Mouse (Mus musculus): ENCODE results near the gene Cpeb4.
A peak's percentile ranks its signal among the peaks of the same experiment; 100 is the strongest.

The Cpeb4 gene

DNA sequence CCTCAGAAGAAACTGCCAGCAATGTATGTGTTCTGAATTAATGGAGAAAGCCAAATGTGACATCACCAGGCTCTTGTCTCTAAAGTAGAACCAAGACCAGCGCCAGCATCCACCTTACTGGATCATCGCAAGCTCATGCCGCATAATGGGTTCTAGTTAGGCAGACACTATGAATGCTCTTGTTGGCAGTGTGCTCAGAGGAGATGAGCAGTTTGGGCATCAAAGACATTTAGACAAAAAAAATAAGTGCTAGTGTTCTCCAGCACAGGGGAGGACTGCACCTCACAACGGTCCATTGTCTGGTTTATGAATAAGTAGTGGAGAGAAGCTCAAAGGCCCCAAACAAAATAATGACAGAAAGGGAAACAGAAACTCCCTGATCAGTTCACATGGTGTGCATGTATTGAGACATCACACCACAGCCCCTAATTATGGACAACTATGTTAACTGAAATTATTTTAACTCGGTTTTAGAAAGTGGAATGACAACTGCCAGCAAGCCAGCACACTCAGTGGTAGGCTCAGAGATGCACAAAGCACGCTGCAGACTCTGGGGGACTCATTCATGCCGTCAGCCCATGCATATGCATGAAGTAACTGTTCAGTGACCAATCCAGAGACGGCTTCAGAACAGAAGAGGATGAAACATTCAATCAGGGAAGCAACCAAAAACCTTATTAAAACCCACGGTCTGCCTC is 25.1 kb upstream of the Cpeb4 start:
- DNase-seq (ENCODE audit: low read depth, low spot score): peak; percentile 66

DNA sequence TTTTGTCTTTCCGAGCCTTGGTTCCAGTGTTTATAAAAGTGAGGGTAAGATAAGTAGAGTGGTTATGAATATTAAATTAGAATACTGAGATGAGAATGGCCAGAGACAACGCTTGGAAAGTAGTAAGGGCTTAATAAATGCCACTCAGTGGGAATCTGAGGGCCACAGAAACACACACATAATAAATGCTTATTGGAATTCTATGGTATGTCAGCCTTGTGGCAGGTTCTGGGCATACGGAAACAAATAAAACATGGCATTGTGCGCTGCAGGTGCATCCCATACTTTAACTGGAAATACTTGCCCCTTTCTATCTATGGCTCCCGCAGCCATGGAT is 24.6 kb upstream of the Cpeb4 start:
- no peak for DNase-seq (ENCODE audit: low read depth, low spot score)

DNA sequence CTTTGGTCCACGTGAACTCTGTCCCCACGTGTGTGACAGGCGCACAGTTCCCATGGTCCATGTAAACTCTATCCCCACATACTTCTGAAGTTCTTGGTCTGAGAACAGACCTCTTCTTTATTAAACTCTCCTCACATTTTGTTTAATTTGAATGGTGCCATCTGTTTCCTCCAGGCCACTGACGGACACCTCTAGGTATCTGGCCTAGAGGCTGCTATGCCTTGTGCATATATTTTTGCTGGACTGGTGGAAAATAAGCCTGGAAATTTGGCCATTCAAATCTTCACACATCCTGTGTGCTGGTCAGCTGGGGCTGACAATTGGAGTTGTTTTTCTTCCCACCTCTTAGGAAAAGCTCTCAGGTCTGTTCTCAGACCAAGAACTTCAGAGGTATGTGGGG is 23.3 kb upstream of the Cpeb4 start:
- DNase-seq (ENCODE audit: low read depth, low spot score): no peak

DNA sequence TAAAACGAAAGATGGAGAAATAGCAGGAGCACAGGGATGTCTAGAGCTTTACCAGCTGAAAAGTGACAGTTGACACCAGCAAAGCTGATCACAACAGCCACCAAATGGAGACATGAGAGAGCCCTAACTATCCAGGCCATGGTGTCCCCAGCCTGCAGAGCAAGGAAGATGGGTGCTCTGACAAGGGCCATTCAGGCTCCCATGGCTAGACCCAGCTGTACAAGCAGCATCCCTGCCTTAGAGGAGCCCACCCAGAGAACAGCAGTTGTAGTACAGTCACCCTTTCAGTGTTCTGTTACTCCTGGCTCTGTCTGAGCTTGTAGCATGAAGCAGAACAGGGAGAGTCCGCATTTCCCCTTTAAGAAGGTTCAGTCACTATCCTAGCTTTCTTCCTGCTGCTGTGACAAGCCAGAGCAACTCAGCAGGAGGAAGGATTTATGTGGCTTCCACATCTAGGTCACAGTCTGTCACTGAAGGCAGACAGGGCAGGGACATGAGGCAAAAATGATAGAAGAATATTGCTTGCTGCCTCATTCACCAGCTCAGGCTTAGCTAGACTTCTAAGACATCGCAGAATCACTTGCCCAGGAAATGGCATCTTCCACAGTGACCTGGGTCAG is 21.7 kb upstream of the Cpeb4 start:
- DNase-seq (ENCODE audit: low read depth, low spot score): no peak

DNA sequence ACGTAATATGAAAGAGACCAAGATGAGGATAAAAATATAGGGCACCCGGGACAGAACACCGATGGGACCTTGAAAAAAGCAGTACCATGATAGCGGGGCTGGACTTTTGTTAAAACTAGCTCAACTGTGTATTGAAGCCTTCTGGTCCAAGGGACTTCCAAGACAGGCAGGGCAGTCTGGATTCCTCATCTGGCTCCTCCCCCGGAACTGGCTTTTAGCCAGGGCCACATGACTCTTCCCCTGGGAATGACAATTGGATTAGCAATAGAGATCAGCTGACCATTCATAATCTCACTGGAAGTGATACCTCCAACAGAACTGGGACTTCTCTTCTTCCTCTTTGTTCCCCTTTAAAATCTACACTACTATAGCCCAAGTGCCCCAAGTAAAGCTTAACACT is 21.0 kb upstream of the Cpeb4 start:
- DNase-seq (ENCODE audit: low read depth, low spot score): no peak

DNA sequence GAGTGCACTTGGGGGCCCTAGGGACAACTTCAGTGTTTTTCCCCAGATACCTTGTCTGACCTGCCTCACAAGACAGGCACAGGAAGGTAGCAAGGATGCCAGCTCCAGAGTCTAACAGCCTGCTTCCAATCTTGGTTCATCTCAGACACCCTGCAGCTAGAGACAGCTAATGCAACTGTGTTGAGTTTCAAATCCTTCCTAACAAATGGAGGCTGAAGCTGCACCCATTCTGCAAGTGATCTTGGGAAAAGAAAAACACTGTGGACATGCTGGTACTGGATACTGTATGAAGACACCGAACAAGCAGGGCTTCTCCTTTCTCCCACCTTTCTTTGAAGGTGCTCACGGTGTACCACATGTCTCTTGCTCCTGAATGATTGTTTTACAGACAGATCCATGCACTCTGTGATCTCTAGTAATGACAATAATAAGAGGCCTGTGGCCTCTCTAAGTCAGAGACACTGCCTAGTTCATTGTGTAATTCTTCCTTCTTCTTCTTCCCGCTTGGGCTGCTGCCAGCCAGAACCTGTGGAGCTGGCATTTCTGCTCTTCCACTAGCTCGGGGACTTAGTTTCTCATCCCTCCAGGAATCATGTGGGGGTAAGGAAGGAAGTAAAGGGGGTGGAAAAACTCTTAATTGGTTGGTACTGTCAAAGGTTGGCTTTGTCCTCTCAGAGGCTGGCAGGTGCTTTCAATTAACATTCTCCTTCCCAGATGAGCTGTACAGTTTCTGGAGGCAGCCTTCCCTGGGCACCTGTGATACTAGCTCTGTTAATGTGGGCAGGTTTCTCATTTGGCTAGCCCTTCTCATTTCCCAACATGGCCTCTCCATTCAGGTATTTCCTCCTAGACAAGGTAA is 20.1 kb upstream of the Cpeb4 start:
- no peak for DNase-seq (ENCODE audit: low read depth, low spot score)

DNA sequence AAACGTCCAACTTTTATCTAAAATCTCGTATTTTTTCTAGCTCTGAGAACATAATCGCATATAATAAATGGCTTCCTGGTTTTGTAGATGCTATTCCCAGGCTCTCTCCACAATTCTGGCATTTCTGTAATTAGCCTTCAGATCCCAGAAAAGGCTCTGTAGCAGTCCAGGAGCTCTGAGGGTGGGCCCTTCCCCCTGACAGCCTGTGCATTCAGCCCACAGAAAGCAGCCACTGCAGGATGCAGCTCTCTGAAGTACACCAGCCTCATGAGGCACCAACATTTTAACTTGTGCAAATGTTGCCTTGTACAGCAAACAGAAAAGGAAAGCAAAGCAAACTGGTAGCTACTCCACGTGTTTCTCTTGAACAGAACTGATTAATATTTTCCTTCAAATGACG is 17.1 kb upstream of the Cpeb4 start:
- DNase-seq (ENCODE audit: low read depth, low spot score): peak; percentile 72

DNA sequence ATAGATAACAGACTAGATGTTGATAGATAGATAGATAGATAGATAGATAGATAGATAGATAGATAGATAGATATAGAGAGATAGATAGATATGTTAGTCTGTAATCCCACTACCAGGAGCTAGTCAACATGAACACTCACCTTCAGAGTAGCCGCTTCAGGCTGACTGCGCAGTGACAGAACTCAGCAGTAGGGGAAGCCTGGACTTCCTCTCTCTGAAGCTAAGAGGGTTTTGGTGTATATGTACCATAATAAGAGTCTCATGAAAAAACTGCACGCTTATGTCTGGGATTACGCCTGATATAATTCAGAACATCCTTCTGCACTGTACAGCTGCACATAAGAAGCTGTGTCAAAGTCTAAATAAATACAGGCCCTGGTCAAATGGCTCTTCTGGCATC is 14.5 kb upstream of the Cpeb4 start:
- no peak for DNase-seq (ENCODE audit: low read depth, low spot score)

DNA sequence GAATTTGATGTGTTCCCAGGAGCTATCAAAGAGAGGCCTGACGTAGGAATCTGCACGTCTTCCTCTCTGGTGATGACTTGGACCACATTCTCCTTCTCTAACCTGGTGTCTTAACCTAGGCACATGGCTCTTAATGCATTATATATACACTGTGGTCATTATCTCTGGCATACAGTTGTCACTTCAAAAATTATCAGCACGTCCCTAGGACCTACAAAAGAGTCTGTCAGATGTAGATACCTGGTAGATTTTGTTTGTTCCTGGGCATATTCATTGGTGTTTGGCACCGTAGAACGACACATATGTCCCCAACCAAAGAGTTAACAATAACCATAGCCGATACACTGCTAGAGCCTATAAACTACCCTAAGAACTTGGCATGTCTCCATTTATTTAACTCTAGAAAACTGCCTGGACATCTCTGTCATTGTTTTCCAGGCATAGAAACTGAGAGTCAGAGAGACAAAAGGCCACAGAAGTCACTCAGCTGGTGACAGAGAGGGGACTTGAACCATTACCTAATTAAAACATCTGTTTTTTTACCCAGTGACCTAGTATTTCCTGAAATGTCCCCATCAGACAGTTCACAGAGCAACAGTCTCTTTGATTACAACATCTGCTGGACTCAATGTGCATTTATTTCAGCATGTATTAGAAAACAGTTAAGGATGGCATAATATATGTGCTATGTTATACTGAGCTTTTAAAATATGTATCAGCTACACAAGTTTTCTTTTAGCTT is 10.7 kb upstream of the Cpeb4 start:
- no peak for DNase-seq (ENCODE audit: low read depth, low spot score)

DNA sequence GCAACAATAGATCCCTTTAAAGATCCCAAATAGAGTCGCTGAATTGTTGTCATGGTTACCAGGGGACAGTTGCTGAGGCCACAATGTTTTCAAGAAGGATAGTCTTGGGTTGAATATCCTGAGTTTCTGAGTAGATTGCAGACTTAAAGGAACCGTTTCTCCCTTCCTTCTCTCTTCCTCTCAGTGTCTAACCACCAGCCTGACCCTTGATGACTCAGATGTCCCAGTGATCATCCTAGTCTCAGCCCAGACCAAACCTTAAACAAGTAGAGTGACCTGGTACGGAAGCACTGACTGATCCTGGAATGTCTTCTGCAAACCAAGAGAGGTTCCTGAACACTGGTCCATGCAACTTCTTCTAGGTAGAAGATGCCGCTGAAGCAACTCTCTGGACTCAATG is 4.0 kb upstream of the Cpeb4 start:
- no peak for DNase-seq (ENCODE audit: low read depth, low spot score)

DNA sequence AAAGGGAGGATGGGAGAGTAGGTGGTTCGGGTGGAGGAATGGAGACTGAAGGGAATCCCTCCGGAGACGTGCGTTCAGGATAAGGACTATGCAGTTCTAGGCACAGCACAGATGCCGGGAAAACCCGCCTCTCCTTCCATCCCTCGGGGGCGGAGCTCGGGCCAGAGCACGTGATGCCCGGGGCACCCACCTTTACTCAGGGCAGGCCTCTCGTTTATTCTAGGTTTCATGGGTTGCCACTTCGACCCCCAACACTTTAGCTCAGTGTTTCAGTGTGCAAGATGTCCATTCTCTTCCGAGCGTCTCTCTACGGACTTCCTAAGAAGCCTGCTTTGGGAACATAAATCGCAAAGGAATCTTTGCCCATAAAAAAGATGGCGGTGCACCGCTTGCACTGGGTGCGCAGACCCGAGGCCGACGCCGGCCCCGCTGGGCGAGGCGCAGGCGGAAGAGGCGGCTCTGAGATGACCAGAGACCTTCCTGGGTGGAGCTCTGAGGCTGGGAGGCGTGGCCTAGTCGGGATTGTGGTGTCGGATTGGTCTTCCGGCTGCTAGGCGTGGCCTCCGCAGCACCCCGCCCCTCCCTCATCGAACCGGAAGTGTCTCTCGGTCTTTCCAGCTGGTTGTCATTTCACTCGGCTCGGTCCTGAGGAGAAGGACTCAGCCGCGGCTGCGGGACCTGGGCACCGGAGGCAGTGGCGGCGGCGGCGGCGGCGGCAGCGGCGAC is 1.6 kb upstream of the Cpeb4 start:
- DNase-seq (ENCODE audit: low read depth, low spot score): peak; percentile 99

DNA sequence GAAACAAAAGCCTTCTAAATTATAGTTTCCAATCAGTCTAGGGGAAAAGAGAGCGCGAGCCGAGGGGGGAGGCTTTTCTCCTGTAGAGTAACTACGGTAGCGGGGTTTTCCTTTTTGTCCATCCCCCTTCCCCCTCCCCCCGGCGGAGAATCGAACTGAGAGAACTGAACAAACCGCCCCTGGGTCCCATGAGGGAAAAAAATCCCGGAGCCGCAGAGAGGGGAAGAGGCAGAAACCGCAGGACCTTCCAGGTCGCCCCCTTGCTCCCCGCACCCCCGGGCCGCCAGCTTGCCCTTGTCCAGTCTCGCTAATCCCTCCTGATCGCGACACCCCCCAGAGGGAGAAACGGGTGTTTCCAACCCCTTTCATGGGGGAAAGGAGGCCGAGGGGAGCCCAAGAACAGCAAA is 873 bp upstream of the Cpeb4 start:
- DNase-seq (ENCODE audit: low read depth, low spot score): no peak

DNA sequence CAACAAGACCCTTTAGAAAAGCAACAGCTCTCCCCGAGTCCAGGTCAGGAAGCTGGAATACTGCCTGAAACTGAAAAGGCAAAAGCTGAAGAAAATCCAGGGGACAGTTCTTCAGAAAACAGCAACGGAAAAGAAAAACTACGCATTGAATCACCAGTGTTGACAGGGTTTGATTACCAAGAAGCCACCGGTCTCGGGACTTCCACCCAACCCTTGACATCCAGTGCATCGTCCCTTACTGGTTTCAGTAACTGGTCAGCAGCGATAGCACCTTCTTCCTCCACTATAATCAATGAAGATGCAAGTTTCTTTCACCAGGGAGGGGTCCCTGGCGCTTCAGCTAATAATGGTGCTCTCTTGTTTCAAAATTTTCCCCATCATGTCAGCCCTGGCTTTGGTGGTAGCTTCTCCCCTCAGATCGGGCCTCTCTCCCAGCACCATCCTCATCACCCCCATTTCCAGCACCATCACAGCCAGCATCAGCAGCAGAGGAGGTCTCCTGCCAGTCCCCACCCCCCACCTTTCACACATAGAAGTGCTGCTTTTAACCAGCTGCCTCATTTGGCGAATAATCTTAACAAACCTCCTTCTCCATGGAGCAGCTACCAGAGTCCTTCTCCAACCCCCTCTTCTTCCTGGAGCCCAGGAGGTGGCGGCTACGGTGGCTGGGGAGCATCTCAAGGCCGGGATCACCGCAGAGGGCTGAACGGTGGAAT is 693 bp downstream of the Cpeb4 start:
- DNase-seq (ENCODE audit: low read depth, low spot score): no peak

DNA sequence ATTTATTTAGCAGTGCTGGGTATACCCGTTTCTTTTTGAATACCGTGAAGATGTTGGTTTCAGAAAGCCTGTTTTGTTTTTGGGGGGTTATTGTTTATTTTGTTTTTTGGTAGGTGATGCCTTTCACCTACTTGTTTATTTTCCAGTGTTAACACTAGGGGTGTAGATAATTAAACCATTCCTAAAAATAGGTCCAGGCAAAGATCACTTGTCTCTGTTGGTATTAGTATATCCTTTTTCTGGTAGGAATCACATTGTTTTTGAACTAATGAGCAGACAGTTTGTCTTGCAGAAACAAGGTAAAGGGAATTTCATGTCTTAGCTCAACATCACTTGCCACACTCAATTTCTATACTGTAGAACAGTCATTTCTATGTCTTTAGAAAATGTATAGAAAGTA is 2.1 kb downstream of the Cpeb4 start:
- DNase-seq (ENCODE audit: low read depth, low spot score): no peak

DNA sequence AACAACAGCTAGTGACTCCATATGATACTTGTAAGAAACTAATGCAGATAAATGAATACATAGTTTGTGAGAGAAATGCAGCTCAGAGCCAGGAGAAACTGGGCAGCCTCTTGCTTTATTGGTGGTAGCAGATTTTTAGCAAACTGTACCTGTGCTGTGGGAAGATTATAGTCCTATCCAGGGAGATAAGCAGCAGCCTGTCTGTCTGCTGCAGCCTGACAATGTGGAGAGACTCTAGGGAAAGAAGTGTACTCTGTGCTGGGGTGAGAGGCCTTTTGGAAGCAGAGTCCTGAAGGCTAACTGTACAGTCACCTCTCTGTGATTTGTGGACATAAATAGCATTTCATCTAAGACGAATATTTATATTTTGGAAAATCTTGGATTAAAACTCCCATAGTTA is 11.7 kb downstream of the Cpeb4 start:
- DNase-seq (ENCODE audit: low read depth, low spot score): no peak

DNA sequence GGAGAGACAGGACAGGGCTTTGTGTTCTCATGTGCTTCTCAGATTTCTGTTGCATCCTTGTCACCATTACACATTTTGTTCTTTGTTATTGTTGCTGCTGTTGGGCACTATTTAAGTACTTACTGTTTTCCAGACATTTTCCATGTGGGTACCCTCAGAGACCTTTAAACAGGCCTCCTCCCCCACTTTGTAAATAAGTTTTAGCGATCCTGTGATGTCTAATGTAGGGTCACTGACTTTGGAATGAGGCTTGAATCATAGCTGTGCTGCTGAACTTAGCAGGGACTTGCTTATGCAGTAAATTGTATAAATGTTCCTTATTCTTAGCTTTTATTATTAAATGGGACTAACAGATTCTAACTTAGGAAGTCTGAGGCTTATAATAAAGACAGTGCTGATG is 13.8 kb downstream of the Cpeb4 start:
- no peak for DNase-seq (ENCODE audit: low read depth, low spot score)

DNA sequence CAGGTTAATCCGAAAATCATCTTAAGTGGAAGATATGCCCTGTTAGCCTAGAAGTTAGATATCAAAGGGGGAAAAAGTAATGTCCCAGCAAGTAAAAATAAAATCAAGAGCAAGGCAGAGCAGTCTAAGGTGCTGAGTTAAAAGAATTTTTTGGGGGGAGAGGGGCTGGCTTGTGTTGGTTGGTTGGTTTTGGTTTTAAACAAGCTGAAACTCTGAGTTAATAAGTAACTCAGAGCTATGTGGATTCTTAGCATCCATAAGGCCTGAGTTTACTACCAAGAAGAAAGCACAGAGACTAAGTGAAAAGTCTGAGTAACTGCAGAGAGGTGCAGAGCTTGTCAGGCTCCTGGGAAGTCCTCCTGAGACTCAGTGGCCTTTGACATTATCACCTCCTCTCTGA is 16.2 kb downstream of the Cpeb4 start:
- DNase-seq (ENCODE audit: low read depth, low spot score): no peak

DNA sequence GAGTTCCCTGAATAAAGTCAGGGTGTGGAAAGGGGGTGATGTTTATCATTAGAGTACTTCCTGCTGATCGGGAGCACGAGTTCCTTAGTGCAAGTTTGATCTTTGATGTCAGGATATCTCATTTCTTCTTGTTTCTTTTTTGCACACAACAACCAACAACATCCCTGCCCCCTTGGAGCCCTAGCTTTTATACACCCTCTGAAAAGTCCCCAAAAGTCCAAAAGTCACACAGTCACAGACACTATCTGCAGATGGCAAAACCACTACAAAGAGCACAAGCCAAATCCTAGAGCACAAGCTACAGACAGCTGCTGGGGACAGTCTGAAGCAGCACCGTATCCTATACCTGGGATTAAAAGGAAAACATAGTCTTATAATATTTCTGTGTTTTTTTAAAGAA is 20.1 kb downstream of the Cpeb4 start:
- DNase-seq (ENCODE audit: low read depth, low spot score): no peak

DNA sequence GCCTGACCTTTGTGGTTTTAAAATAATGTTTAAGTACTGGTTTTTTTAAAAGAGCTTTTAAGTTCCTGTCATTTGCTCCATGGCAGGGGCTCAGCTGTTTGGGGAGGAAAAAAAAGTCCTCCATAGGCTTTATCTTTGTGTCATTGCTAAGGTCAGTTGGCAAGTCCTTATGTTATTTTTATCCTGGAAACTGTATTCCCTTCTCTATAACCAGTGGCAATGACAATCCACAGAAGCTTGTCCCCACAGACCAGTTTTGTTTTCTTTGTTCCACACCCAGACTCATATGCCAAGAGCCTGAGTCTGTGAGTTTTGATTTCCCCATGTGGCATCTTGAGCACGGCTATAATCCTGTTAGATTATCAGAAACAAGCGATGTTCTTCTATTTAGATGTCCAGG is 21.6 kb downstream of the Cpeb4 start:
- no peak for DNase-seq (ENCODE audit: low read depth, low spot score)

DNA sequence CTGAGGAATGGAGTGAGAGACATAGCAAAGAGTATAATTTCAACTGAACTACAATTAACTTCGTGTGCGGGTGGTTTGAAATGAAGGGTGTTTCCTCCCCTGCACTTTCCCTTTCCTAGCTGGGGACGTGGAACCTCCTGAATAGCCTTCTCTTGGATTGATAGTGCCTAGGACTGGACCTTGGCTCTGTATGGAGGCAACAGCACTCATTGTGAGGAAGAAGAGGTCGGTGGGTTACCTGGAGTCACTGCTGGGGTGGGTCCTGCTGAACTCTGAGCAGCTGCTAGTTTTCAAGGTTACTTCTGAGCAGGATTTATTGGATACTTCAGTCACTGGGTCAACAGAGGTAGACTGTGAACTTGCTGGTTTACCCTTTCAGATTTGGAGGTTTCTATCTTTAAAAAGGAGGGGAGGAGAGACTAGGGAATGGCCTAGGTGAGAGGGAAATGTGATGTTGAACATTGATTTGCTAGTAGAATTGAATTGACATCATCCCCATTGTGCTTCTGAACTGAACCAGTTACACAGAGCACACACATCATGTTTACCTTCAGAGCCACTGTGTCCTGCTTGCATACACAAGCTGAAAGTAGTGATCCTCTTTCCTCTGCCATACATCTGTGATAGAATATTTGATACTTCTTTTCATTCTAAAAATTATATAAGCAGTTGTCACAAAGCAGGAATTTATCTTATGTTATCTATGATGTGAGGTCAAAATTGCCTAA is 24.2 kb downstream of the Cpeb4 start:
- no peak for DNase-seq (ENCODE audit: low read depth, low spot score)

Data from telencephalon, adult 2 months (tissue).